Mouse (Mus musculus) heart, postnatal 10 days (tissue): ENCODE measurements around the gene Laptm4a. TPM values are rescaled to one million over a fixed set of nuclear protein-coding genes. Genes with fewer than 3 reads are reported as not detected.

Experiments used
- DNase-seq, 2 experiments: peaks; one replicate each; pipeline ENCODE4 v3.0.0; 2021
- intact Hi-C: fragments of 180-260 bp; cut with DNase I; formaldehyde crosslinking; loops from one replicate; pipeline ENCODE4 v1.15.1; 2025
- total RNA-seq, 2 experiments: library from RNA; stranded (reverse); gene quantifications; 2 replicates each; pipeline ENCODE4 v1.2.3; 2021

The Laptm4a gene
- 100 to 1,000 TPM; 387 to 411 TPM for total RNA-seq

DNA sequence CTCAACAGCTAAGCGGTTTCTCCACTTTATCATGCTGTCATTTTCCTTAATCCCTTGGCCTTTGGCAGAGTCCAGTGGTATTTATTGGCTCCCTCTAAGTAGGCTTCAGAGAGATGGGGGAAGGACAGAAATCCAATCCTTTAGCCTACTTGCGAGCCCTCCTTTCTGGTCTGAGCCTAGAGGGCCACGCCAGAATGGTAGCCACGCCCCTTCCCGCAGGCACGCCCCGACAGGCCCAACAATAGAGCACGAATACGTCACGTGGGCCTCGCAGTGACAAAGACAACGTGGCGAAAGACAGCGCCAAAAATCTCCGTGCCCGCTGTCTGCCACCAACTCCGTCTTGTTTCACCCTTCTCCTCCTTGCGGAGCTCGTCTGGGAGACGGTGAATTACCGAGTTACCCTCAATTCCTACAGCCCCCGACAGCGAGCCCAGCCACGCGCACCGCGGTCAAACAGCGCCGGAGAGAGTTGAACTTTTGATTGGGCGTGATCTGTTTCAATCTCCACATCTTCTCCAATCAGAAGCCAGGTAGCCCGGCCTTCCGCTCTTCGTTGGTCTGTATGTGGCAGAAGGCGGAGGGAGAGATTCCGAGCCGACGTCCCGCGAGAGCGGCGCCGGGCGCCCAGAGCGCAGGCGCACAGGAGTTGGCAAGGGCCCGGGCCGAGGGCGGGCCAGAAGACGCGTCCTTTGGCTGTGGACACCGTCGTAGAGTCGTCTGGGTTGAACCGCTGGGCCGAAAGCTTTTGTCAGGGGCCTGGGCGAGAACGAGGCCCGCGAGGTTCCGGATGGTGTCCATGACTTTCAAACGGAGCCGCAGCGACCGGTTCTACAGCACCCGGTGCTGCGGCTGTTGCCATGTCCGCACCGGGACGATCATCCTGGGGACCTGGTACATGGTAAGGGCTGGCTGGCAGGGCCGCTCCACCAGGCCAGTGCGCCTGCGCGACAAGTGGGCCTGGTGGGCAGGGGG, at the start of gene Laptm4a:
TSS of gene Laptm4a (plus strand) at position 271 of the 975 bp plus-strand sequence.
- intact Hi-C loops = loop anchor here (5.0 kb wide), 1 partner anchor 51 kb away; the partner anchor contains the start of gene Wdr35

DNA sequence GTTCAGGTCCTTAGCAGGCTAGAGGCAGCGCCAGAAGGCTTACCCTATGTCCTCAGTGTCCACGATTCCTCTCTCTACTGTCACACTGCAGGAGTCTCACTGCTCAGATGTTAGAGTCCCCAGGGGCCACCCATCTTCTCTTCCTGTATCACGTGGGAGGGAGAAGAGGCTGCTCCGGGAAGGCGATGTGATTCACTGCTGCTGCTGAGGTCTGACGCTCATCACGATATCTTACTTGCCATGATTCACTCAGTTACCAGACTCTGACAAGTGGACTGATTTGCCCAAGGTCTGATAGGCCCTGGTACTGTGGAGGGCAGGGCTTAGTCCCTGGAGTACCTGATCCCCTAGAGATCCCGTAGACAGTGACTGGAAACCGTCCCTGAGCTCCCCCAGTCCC, 45.9 kb upstream of the Laptm4a start:
- no peak for DNase-seq
- intact Hi-C loops = no loop called here

More for the DNA sequence above, at the start of gene Laptm4a:
- peak; percentile 99 for DNase-seq

DNA sequence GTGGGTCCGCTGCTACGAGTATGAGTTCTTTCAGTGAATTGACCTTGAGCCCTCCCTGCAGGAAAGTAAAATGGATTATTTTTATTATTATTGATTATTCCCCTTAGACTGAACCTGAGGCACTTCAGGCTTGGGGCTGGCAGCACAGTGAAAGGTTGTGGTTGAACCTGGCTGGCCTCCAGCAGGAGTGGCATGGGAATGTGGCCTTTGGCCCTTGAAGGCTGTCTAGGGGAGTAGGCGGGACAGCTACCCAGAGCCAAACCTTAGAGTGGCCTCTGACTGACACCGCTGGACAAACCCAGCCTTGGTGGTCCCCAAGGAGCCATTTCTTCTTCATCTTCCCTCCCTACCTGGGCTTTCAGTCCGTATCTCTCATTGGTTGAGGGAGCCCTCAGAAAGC, 44.6 kb upstream of the Laptm4a start:
- intact Hi-C loops = no loop called here
- DNase-seq = no peak

DNA sequence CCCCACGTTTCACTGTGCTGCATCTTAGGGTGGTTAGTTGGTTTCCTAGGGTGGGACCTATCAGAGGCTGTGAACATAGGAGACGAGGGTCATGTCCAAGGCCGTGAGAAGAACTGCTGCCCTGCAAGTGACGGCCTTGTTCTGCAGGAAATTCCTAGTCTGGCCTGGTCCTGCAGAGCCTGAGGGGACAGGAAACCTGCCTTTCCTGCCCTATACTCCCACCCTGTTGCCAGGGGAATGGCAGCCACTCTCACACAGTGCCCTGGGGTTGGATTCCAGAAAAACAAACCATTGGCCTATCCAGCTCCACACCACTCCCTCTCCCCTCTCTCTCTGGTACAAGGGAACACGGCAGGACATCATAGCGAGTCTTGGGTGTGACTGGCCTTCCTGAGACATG, 44.1 kb upstream of the Laptm4a start:
- intact Hi-C loops = no loop called here

DNA sequence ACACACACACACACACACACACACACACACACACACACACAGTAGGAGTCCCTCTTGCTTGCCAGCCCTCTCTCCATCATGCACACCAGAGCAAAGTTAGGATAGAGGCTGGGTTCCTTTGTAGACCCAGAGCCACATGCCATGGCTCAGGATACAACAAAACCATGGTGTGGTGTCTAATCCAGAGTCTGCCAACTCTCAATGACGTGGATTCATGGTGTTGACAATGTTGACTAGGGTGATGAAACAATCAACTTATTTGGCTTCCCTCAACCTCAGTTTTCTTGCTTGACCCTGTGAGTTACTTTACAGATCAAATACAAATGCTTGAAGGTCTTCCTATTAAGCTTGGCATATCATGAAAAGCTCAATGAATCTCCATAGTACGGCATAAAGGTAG, 42.7 kb upstream of the Laptm4a start:
- DNase-seq = no peak
- intact Hi-C loops = no loop called here

More for the DNA sequence above, 44.1 kb upstream of the Laptm4a start:
- DNase-seq = peak in 1 of 2 experiments; percentile 49

DNA sequence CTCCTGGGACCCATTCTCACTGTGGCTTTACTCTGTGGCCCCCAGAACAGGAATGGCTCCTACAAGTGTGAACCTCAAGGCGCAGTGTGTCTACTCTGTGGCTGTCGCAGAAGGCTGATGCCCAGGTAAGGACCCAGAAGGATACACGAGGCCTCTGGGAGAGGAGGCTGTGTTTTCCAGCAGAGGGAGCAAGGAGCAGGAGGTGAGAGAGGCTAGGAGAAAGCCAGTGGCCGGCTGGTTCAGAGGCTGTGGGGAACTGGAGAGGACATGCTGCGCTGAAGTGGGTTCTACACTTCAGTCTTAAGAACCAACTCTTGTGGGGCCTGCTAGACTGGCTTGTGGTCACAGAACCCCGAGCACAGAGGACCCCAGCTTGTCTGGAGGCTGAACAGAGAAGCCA, 42.1 kb upstream of the Laptm4a start:
- no peak for DNase-seq
- intact Hi-C loops = no loop called here

DNA sequence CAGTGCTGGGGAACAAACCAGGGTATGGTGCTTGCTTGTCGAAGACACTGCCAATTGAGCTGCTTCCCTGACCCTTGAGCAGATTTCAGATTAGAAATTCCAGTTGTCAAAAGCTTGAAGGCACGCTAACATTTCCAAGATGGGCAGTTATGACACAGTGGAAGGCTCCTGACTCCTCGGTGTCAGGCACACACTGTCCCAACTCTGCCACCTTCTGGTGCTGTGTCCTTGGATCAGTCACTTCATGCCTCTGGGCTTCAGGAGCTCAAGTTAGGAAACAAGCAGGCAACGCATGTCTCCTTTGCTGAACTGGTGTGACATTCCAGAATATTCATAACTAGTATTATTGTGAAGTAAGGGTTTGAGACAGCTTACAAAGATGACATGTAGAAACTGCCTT, 39.7 kb upstream of the Laptm4a start:
- DNase-seq = peak; percentile 55 to 57
- intact Hi-C loops = loop anchor here (2.0 to 10.0 kb wide), 3 partner anchors 111 to 557 kb away; partner anchors contain the start of gene Sdc1

DNA sequence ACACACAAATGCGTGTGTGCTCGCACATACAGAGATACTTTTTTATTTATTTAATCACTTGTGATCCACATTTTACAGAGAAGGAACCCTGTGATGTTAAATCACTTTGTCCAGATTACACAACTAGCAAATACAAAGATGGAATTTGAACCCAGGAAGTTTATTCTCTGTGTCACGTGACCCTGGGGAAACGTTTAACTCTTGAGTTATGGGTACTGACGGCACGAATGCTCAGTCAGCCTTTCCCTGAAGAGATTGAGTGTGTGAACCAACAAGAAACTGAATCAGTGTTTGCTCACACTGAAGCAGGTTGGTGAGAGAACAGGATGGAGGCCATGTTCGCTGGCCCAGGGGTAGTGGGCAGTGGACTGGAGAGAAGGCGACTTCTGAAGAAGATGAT, 39.1 kb upstream of the Laptm4a start:
- intact Hi-C loops = loop anchor here (5.0 to 10.0 kb wide), 2 partner anchors 185 to 558 kb away; no protein-coding TSS in a partner anchor
- DNase-seq = no peak

DNA sequence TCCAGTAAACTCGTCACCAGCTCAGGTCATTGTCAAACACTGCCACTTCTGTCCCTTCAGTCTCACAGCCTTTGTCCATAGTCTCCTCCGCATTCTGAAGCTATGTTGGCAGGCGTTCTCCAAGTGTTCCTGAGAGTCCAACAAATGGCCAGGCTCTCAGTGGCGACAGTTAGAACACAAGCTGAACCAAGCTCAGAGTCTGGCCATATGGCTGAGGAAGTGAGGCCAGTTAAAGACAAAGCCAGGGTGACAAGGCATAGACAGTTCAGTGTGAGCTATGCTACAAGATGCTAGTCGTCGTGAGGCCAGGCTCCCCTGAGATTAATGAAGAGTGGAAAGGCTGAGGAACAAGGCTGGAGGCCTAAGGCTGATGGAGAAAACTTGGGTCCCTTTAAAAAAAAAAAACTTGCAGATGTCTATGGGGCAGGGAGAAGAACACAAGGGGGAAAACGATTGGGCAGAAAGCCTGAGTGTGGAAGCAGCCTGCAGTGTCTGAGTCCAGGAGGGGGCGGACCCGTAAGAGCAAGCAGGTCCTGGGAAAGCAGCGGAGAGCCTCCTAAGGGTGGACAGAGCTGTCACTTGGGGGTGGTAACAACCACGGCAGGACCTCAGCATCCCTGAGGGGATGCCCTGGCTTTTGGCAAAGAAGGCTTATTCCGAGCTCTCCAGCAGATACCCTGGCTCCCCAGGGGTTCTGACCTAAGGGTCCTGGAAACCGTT, 36.9 kb upstream of the Laptm4a start:
- peak; percentile 56 to 61 for DNase-seq
- intact Hi-C loops = loop anchor here (5.0 to 10.0 kb wide), 2 partner anchors 187 to 560 kb away; no protein-coding TSS in a partner anchor

DNA sequence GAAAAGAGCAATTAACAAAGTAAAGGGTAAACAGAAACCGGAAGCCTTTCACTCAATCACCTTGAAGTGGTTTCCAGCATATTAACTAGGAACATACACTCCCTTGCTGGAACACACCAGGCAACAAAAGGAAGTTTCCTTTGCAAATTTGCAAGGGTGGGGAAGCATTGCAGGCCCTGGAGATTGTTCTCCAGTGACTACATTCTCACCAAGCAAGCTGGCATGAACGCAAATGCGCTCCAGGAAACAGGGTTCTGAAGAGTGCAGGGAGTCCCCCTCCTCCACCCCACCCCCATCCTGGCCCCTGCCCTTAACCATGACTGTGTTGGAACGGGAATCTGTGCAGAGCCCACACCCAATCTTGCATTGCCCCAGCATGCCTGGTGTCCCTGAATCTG, 36.3 kb upstream of the Laptm4a start:
- peak; percentile 32 to 46 for DNase-seq
- intact Hi-C loops = loop anchor here (10.0 kb wide), 1 partner anchor 560 kb away; no protein-coding TSS in a partner anchor

DNA sequence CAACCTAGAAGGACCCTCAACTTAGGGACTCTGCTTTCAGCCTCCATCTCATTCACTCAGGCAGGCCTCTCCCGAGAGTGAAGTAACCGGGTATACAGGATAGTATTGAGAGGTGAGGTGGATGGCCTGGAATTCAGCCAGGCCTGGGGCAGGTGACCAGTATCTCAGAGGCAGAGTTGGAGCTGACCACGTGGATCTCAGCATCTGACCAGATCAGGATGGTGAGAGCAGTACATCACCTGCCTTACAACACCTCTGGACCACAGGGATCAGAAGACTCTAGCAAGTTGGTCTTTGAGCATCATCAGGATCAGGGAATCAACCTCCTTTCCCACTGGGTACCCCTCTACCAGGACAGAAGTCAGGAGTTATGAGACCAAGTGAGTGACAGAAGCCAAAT, 35.5 kb upstream of the Laptm4a start:
- DNase-seq = no peak
- intact Hi-C loops = loop anchor here (10.0 kb wide), 1 partner anchor 561 kb away; no protein-coding TSS in a partner anchor

DNA sequence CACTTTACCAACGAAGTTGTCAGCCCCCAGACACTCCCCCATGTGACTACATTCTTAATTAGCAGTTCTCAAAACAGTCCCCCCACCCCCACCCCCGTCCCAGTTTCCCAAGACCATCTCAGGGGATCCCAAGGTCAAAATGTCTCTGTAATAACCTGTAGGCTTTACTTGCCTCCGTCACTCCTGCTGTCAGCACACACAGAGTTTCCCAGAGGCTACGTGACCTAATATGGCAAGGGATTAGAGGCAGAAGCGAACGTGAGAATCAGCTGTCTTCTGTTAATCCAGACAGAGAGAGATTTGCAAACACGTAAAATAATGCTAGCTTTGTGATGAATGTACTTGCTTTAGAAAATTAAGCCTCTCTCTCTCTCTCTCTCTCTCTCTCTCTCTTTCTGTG, 33.0 kb upstream of the Laptm4a start:
- intact Hi-C loops = loop anchor here (2.0 to 10.0 kb wide), 2 partner anchors 48 to 564 kb away; no protein-coding TSS in a partner anchor
- DNase-seq = no peak

DNA sequence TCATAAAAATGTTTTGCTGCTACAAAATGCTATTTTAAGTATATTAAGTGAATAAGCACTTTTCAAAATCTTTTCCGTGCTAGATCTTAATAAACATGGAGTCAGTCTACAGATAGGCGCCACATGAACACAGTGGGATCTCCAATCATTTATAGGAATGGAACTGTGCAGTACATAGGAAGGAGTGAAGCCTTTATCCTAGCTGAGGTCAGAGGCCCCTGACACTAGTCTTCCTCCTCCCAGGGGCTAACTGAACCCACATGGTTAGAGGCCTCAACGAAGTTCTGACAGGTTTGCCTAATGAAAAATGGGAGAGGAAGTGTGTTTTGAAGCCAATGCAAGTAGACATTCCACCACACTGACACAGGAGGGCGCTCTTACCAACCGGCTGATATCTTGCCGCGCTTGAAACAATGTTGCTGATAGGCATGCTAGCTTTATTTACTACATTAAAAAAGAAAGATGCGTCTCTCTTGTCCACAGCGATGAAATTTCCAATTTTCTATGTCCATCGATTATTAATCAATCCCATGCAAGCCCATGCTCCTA, 32.3 kb upstream of the Laptm4a start:
- intact Hi-C loops = loop anchor here (1.0 to 10.0 kb wide), 3 partner anchors 48 to 564 kb away; no protein-coding TSS in a partner anchor
- DNase-seq = peak; percentile 79 to 90

DNA sequence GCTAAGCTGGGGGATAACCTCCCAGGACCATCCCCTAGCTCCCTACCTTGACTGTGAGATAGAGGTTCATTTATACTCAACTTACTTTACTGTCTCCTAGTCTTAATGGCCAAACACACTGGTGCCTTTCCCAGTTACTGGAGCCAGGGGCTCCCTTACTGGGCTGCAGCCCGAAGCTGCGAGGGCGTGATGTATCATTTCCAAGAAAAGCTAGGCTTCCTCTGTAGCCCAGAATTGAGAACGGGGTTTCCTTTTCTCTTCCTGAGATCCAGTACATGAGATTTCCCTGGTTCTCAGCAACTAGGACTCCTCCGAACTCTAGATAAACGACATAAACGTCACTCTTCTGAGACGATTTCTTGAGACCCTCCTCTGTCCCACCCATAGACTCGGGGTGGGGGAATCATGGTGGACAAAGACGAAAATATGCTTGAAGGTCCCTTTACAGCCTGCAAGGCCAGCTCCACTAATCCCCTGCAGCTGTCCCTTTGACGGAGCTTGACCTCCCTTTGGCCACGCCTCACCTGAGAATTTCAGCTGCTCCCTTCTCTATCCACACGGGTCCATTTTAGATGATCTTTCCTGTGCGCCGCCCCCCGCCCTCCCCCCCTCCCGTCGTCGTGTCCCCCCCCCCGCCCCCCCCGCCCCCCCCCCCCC, 28.5 kb upstream of the Laptm4a start:
- peak; percentile 40 to 43 for DNase-seq
- intact Hi-C loops = no loop called here

DNA sequence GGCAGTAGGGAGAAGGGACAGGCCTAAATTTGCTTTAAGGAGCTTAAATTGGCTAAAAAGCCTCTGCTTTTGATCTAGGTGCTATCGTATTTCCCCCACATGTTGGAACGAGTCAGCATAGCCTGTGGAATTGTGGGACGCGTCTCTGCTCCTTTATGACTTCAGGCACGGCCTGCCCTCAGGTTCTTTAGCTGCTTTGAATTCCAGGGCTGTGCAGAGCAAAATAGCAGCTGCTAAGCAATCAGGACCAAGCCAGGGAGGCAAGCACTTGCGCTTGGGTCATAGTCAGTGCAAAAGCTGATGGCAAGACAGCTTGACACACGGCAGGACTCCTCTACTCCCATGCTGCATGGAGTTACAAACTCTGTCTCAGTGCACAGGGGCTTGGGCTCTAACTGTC, 24.3 kb upstream of the Laptm4a start:
- DNase-seq = no peak
- intact Hi-C loops = no loop called here

DNA sequence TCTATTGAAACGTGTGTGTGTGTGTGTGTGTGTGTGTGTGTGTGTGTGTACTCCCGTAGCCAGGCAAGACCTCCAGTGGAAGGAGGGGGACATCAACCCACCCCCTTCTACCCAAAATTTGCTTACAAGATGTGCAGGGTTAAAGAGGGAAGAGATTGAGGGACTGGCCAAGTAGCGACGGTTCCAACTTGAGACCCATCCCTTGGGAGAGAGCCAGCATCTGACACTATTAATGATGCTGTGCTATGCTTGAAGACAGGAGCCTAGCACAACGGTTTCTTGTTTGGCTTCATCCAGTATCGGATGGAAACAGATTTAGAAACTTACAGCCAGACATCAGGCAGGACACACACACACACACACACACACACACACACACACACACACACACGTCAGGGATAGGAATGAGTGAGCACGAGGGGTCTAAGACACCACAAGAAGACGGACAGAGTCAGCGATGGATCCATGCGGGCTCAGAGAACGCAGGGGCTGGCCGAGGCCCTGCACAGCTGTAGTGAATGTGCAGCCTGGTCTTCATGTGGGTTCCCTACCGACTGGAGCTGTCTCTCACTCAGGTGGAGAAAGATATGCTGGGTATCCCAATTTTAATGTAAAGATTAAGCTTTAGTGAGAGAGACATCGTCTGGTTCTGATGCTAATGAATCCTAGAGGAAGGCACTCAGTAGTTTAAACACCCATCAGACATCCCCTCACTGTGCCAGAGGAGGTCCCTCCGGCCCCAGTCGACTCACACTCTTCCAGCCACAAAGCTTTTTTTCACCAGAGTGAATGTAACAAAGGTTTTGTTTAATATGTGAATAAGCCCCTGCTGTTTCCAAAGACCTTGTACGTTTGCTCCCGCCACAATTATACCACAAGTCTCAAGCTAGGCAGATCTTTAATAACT, 22.3 kb upstream of the Laptm4a start:
- DNase-seq = no peak
- intact Hi-C loops = no loop called here

DNA sequence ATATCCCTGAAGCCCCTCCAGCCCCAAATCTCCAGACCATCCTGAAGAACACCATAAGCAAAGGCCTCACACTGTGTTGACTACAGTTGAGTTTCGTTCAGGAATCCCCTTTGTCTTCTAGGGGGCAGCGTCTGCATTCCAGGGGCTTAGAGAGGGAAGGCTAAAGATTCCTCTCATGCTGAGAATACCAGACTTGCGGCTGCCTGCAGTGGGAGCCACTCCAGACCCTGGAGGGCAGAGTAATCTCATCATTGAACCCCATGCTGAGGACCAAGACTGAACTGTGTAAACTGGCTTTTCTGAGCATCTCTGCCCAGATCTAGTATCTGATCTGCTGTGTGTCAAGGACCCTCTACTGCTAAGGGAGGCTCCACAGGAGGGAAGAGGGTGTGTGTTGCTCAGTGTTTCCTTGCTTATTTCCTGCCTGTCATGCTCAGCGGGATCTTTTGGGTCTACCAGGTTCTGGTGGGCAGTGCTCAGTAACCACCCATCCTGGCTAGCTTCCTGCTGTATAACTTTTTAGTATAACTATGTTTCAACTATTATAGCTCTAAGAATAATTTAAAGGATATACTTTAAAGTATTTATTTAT, 21.3 kb upstream of the Laptm4a start:
- intact Hi-C loops = no loop called here
- no peak for DNase-seq

DNA sequence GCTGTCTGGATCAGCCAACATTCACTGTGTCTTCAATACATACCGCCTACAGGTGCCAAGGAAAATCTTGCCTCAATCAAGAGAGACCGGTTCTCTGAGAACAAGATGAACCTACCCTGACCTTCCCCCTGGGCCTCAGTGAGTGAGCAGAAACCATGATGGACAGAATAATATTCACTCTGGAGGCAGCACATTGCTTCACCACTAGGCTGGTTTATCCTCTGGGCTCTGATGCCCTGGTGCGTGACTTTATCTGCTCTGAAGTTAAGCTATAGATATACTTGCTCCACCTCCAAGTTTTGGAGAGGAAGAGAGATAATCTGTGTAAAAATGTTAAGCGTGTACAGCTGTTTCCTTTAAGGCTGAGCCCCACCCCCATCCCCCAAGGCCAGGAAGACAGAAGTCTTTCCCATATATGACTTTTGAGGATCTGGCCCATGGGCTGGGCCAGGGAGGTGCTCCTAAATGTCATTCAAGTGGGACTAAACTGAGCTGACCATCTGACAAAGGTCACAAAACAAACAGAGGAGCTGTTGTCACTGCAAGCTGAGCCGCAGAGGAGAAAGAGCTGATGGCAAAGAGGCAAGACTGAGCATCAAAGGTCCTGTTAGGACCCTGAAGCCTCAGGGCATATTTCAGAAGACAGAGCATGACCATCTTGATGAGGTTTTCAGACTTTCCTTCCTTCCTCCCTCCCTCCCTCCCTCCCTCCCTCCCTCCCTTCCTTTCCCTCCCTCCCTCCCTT, 20.4 kb upstream of the Laptm4a start:
- DNase-seq = peak in 1 of 2 experiments; percentile 38
- intact Hi-C loops = no loop called here
